Mouse (Mus musculus) neural tube, embryonic 13.5 days (tissue): ENCODE results near the gene Caskin2. TPM values are rescaled to one million over a fixed set of nuclear protein-coding genes. Genes with fewer than 3 reads are reported as not detected.

ENCODE experiments used
- ATAC-seq: fragments of 200-750 bp; cut with Nextera tagmentation; 2 replicates; pipeline ENCODE4 v1.8.0; 2017; ENCODE audit warnings: low read depth, mild to moderate bottlenecking, moderate TSS enrichment, moderate library complexity
- H3K27ac ChIP-seq: fragments of 300-500 bp; sonication (generic); replicated peaks from 2 replicates; pipeline ENCODE4 v1.5.1; 2015; ENCODE audit warnings: moderate library complexity, mild to moderate bottlenecking, inconsistent platforms
- H3K27me3 ChIP-seq: fragments of 300-500 bp; sonication (generic); 2 replicates; pipeline ENCODE4 v1.6.1; 2015; ENCODE audit warnings: mild to moderate bottlenecking, inconsistent platforms
- H3K36me3 ChIP-seq: fragments of 300-500 bp; sonication (generic); 2 replicates; pipeline ENCODE4 v1.6.1; 2015; ENCODE audit warnings: mild to moderate bottlenecking, inconsistent platforms
- H3K4me1 ChIP-seq: fragments of 300-500 bp; sonication (generic); replicated peaks from 2 replicates; pipeline ENCODE4 v1.6.1; 2015; ENCODE audit warnings: inconsistent platforms
- H3K4me2 ChIP-seq: fragments of 300-500 bp; sonication (generic); 2 replicates; pipeline ENCODE4 v1.6.1; 2015; ENCODE audit warnings: inconsistent platforms, mild to moderate bottlenecking, moderate library complexity
- H3K4me3 ChIP-seq: fragments of 300-500 bp; sonication (generic); 2 replicates; pipeline ENCODE4 v1.5.1; 2015; ENCODE audit warnings: mild to moderate bottlenecking, inconsistent platforms
- H3K9ac ChIP-seq: fragments of 300-500 bp; sonication (generic); 2 replicates; pipeline ENCODE4 v1.6.1; 2015; ENCODE audit warnings: moderate library complexity, mild to moderate bottlenecking, inconsistent platforms
- H3K9me3 ChIP-seq: fragments of 300-500 bp; sonication (generic); 2 replicates; pipeline ENCODE4 v1.6.1; 2016; ENCODE audit warnings: inconsistent platforms
- WGBS: fragments of 180-500 bp; shearing (Covaris S2); methylation state at CpG from one replicate; pipeline ENCODE4 v1.1.7; 2015; 5-methylcytosine and 5-hydroxymethylcytosine counted together
- polyA plus RNA-seq: library from polyadenylated mRNA; unstranded; fragments of >200 nt; fragmentation: Nextera tagmentation; extraction: Ambion mirVana; gene quantifications from 2 replicates; pipeline ENCODE4 v1.2.1, GENCODE M21; 2015

Gene Caskin2
- polyA plus RNA-seq, 1 experiment from 2014 or later, result 15.2 TPM

DNA sequence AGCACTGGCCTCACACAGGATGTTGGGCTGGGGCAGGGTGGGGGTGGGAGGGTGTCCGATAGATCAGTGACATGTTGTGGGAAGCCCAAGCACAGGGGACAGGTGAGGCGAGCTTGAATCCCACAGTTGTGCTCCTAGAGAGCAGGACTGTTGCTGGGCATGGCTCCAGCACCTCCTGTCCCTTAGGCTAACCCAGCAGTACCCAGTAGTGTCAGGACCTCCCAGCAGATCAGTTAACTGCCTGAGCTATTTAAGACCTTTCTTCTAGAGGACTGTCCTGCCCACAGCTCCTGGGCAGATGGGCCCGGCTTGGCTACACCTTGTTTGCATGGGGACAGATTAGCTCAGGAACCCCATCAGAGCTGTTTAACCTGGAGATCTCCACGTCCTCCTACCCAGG lies 15.6 kb upstream of the Caskin2 start:
- no peaks in the 10 kb centered on the region for H3K36me3 ChIP-seq
- H3K9ac ChIP-seq, result no peak overlapping the region
- ATAC-seq, result no peak
- H3K9me3 ChIP-seq, result no peaks in the 10 kb centered on the region
- H3K4me3 ChIP-seq, result no peak overlapping the region
- peaks cover 29% of the 10 kb centered on the region for H3K4me1 ChIP-seq
- no peak overlapping the region for H3K4me2 ChIP-seq
- H3K27me3 ChIP-seq, result peaks cover 71% of the 10 kb centered on the region
- no peak overlapping the region for H3K27ac ChIP-seq
- 58% methylated on average over 4 of the region's 4 CpGs for WGBS

DNA sequence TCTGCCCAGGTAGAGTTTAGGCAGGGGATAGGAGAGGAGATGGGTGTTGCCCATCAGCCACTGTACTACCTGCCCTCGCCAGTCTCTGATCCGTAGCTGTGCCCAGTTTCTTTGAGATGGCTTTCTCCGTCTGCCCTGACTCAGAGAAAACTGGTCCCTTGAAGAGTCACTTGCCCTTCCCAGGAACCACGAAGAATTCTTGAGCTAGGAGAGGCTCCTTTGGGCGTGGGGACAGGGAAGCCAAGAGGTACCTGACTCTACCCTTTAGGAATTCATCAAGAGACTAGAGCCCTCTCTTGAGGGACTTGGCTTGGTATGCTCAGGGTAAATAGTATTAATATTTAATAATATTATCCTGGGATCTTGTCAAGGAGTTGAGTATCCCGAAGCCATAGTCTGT lies 14.2 kb upstream of the Caskin2 start:
- H3K9me3 ChIP-seq, result no peaks in the 10 kb centered on the region
- 91% methylated on average over 6 of the region's 6 CpGs for WGBS
- peaks cover 4% of the 10 kb centered on the region for H3K36me3 ChIP-seq
- H3K4me2 ChIP-seq, result no peak overlapping the region
- no peak overlapping the region for H3K27ac ChIP-seq
- peaks cover 23% of the 10 kb centered on the region for H3K4me1 ChIP-seq
- no peak for ATAC-seq
- H3K4me3 ChIP-seq, result no peak overlapping the region
- H3K27me3 ChIP-seq, result peaks cover 85% of the 10 kb centered on the region
- H3K9ac ChIP-seq, result no peak overlapping the region

DNA sequence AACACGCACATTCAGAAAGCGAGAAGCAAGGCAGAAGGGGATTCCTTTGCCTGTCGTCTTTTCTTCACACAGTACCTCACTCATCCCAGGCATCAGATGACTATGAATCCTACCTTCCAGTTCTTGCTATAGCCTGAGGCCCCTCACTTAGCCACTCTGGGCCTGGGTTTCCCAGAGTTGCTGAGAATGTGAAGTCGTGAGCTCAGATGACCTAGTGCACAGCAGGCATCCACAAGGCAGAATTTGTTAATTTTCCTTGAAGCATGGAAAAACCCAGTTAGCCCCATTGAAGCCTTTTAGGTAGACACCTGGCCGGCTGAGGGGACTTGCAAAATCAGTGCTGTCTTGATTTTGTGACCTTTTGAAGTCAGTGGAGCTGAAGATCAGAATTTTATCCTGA lies 13.0 kb upstream of the Caskin2 start:
- no peak for ATAC-seq
- no peak overlapping the region for H3K4me2 ChIP-seq
- H3K36me3 ChIP-seq, result peaks cover 15% of the 10 kb centered on the region
- H3K9ac ChIP-seq, result no peak overlapping the region
- H3K9me3 ChIP-seq, result no peaks in the 10 kb centered on the region
- peaks cover 78% of the 10 kb centered on the region for H3K27me3 ChIP-seq
- 57% methylated on average over 5 of the region's 5 CpGs for WGBS
- H3K27ac ChIP-seq, result no peak overlapping the region
- peaks cover 18% of the 10 kb centered on the region for H3K4me1 ChIP-seq
- no peak overlapping the region for H3K4me3 ChIP-seq

DNA sequence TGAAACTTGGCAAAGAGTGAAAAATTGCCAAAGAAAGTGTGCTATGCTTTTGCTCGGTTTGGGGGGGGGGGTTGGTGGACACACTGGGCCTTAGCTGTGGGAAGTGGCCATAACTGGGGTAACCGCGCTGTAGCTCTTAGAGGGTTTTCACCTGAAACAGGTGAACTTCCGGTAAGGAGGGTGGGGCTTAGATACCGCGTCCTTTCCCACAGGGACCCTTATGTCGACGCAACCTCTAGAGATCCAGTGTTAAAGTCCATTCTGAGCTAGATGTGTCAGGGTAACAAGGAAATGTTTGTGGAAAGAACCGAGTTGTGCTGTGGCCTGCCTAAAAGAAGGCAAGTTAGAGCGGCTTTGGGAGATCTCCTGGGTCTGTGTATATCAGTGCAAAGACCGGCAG lies 11.4 kb upstream of the Caskin2 start:
- Histone ChIP-seq H3K36me3 (peaks cover 32% of the 10 kb centered on the region), H3K4me3 (peak overlapping the region; percentile 58; the same call in 1 of the 2 replicates), H3K27ac (no peak overlapping the region), H3K27me3 (peaks cover 61% of the 10 kb centered on the region), H3K9me3 (no peaks in the 10 kb centered on the region), H3K4me1 (peaks cover 18% of the 10 kb centered on the region), H3K4me2 (peak overlapping the region; percentile 93), H3K9ac (no peak overlapping the region)
- 18% methylated on average over 11 of the region's 11 CpGs for WGBS
- ATAC-seq, result no peak

DNA sequence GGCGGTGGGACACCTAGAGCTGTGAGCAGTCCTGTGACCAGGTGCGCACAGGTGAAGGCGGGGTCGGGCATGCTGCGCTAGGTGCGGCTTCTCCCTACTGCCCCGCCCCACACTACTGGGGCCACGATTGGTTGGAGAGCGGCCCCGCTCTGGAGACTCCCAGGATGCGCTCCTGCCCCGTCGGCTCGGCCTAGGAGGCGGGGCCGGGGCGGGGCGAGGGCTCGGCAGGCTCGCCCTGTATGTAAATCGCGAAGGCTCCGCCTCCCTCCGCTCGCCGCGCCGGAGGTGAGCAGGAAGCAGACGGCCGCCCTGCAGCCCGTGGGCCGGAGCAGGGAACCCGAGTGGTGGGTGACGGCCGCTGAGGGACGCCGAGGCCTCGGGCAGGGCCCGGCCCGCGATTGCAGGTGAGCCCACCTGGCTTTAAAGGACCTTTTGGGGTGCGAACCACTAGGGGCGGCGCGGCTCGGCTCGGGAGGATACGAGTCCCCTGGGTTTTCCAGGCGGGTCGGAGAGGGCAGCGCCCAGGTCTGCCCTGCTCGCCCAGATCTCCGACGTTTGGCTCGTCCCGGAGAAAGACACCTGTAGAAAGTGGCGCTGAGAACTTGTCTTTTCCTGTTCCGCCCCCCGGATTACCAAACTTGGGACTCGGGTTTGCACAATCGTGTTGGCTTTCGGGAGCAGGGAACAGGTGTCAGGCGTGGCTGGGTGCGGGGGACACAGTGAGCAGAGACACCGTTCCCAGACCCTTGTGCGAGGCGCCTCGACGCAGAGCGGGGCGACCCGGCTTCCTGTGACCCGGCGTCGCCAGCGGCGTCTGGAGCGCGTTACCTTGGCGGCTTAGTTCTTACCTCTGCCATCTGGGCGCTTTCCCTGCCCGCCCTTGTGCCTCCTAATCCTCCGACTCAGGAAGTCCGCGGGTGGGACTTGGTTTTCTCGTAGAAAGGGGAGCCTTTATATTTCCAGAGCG lies 10.6 kb upstream of the Caskin2 start, which contains the start of gene Llgl2:
Llgl2 (plus strand) TSS at position 276 of the 967 bp plus-strand sequence.
- Histone ChIP-seq H3K4me3 (peak within 1 kb of the TSS; percentile 58), H3K4me1 (peaks cover 18% of the 10 kb centered on the region), H3K36me3 (peaks cover 37% of the 10 kb centered on the region), H3K9me3 (no peaks in the 10 kb centered on the region), H3K27me3 (peaks cover 54% of the 10 kb centered on the region), H3K9ac (peak within 1 kb of the TSS; percentile 70), H3K27ac (no peak within 1 kb of the TSS), H3K4me2 (peak within 1 kb of the TSS; percentile 93)
- ATAC-seq, result peak; percentile 88
- under 1% methylated on average over 87 of the region's 87 CpGs for WGBS

DNA sequence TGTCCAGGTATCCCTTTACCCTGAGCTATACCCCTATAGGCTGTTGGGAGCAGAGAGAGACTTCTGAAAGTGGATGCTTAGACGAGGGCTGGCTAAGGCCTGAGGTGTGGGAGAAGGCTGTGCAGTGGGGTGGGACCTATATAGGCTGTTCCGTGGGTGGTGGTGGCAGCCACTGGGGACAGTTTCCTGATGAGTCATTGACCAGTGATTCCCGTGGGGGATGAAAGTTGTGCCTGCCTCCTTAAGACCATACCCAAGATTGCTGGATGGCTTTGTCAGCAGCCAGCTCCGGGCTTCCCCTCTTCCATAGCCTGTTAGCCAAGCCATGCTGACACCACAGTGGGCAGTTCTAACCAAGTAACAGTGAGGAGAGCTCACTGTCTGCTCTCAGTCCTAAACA lies 7.6 kb upstream of the Caskin2 start:
- Histone ChIP-seq H3K4me3 (no peak overlapping the region), H3K4me1 (peaks cover 20% of the 10 kb centered on the region), H3K4me2 (no peak overlapping the region), H3K27me3 (peaks cover 36% of the 10 kb centered on the region), H3K9ac (no peak overlapping the region), H3K9me3 (no peaks in the 10 kb centered on the region), H3K36me3 (peaks cover 54% of the 10 kb centered on the region), H3K27ac (no peak overlapping the region)
- 88% methylated on average over 4 of the region's 4 CpGs for WGBS
- no peak for ATAC-seq

DNA sequence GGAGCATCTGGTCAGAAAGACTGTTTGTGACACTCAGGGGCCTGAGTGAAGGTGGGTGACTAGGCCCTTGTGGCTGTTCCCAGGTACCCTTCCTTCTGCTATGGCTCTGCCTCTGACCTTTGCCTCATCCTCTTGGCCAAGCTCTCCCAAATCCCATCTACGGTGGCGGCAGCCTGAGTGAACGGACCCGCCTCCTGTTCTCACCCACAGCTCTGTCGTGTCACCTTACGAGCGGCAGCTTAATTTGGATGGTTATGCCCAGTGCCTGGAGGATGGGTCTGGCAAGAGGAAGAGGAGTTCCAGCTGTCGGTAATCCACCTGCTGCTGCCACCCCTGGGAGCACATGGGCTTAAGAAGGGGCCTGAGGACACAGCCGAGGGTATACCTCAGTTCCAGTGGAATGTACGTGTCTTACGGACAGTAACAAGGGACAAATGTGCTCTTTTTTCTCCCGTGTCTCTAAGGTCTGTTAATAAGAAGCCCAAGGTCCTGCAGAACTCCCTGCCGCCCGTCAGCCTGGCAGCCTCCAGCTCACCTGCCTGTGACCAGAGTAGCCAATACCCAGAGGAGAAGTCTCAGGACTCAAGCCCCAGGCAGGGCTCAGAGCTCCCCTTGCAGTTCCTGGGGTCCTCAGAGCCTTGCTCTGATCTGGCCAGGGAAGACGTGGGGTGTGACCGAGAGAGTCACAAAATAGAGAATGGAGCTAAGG lies 6.6 kb upstream of the Caskin2 start:
- Histone ChIP-seq H3K9ac (no peak overlapping the region), H3K4me1 (peaks cover 29% of the 10 kb centered on the region), H3K4me3 (no peak overlapping the region), H3K36me3 (peaks cover 54% of the 10 kb centered on the region), H3K27me3 (peaks cover 26% of the 10 kb centered on the region), H3K4me2 (no peak overlapping the region), H3K9me3 (no peaks in the 10 kb centered on the region), H3K27ac (no peak overlapping the region)
- ATAC-seq, result no peak
- WGBS, result 90% methylated on average over 16 of the region's 16 CpGs

DNA sequence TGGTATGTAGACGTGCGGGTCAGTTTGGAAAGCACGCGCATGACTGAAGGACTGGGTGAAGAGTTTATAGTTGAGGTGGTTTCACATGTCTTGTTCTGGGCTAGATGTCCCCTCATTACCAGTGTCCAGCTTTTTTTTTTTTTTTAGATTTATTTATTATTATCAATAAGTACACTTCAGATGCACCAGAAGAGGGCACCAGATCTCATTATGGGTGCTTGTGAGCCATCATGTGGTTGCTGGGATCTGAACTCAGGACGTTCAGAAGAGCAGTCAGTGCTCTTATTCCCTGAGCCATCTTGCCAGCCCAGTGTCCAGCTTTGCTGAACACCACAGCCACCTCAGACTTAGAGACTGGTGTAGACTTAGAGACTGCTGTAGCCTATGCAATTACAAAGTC lies 3.9 kb upstream of the Caskin2 start:
- Histone ChIP-seq H3K36me3 (peaks cover 47% of the 10 kb centered on the region), H3K4me2 (no peak overlapping the region), H3K4me3 (no peak overlapping the region), H3K27me3 (no peaks in the 10 kb centered on the region), H3K27ac (no peak overlapping the region), H3K4me1 (peaks cover 24% of the 10 kb centered on the region), H3K9me3 (no peaks in the 10 kb centered on the region), H3K9ac (no peak overlapping the region)
- 90% methylated on average over 5 of the region's 5 CpGs for WGBS
- no peak for ATAC-seq

DNA sequence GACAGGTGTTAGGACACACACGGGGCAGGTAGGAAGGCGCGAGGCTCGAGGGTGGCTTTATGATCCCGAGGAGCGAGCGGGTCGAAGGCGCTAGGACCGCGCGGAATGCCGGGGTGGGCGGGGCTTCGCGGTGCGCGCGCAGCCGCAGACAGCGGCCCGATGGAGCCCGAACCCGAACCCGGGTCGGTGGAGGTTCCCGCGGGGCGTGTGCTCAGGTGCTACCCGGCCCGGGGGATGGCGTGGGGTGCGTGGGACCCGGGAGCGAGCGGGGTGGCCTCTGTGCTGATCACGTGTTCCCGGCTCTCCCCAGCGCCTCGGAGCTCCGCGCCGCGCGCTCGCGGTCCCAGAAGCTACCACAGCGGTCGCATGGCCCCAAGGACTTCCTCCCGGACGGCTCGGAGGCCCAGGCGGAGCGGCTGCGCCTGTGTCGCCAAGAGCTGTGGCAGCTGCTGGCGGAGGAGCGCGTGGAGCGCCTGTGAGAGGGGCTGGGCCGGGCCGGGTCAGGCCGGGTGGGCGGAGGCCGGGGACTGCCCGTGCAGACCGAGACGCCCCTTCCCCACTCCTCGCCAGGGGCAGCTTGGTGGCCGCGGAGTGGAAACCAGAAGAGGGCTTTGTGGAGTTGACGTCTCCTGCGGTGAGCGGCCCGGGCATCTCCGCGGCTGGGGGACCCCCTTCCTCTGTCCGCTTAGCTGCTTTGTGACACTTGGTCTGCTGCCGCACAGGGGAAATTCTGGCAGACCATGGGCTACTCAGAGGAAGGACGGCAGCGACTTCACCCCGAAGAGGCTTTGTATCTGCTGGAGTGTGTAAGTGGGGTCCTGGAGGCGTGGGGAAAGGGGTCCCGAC lies 1.4 kb upstream of the Caskin2 start, which contains the start of gene Tsen54:
Tsen54 (plus strand) TSS at position 120 of the 846 bp plus-strand sequence.
- ATAC-seq, result peak; percentile 59
- Histone ChIP-seq H3K36me3 (peaks cover 38% of the 10 kb centered on the region), H3K9me3 (no peaks in the 10 kb centered on the region), H3K4me1 (peaks cover 49% of the 10 kb centered on the region), H3K4me3 (peak within 1 kb of the TSS; percentile 96), H3K4me2 (peak within 1 kb of the TSS; percentile 75), H3K27ac (peak within 1 kb of the TSS; percentile 80), H3K27me3 (no peaks in the 10 kb centered on the region), H3K9ac (peak within 1 kb of the TSS; percentile 95)
- under 1% methylated on average over 80 of the region's 84 CpGs for WGBS

DNA sequence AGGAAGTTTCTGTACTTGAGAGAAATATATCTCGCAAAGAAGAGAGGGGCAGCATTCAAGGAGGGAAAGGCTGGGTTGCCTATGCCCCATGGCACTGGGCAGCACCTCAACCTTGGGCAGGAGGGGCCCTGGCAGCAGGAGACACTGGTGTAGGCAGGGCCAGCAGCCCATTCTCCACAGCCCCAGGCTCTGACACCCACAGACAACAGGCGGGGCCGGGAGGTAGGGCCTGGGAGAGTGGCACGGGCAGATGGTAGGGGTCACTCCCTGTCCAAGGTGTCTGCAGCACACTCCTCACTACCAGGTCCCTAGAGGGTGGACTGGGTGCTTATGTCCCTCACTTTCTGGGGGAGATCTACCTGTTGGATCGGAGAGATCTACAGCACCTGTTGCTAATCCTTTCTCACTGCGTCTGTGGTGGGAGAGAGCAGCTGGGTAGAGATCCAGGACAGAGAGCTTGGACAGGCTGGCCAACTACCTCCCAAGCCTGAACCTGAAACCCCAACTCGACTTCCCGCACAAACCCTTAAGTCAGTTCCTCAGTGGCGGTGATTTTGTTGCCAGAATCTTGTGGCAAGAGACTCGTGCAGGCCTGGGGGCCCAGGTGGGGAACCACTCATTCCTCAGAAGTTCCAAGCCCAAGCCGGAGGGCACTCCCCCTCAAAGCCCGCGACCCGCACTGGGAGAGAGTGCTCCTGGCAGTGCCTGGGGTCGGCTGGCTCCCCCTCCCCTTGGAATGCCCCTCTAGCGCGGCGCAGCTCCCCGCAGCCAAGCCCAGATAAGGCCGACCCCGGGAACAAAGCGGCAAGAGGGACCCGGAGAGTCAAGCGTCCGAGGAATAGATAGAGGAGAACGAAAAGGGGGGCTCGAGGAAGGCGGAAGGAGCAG lies 662 bp downstream of the Caskin2 start:
- Histone ChIP-seq H3K4me2 (peak overlapping the region; percentile 75), H3K9ac (peak overlapping the region; percentile 95), H3K4me1 (peaks cover 70% of the 10 kb centered on the region), H3K9me3 (no peaks in the 10 kb centered on the region), H3K36me3 (peaks cover 26% of the 10 kb centered on the region), H3K27ac (peak overlapping the region; percentile 78), H3K4me3 (peak overlapping the region; percentile 96), H3K27me3 (no peaks in the 10 kb centered on the region)
- peak; percentile 4; the same call in 1 of the 2 replicates for ATAC-seq
- WGBS, result 3% methylated on average over 28 of the region's 28 CpGs

DNA sequence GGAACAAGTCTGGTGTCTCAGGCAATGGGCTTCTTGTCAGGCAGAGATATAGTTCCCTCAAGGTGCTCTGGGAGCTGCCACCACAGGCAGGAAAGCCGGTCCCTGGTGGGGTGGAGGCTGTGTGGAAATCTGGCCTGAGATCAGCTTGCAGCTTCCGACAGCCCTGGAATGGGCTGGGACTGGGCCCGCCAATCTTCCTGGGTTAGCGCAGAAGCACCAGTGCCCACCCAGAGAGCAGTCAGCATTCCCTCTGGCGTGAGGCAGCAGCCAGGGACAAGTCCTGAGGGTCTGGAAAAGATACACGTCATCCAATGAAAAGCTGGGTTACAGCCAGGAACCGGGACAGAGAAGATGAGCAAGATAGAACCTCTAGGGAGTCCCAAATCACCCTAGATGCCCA lies 1.3 kb downstream of the Caskin2 start:
- WGBS, result 32% methylated on average over 7 of the region's 7 CpGs
- Histone ChIP-seq H3K4me3 (peak overlapping the region; percentile 96), H3K36me3 (peaks cover 20% of the 10 kb centered on the region), H3K4me1 (peaks cover 77% of the 10 kb centered on the region), H3K27me3 (no peaks in the 10 kb centered on the region), H3K9ac (peak overlapping the region; percentile 95), H3K27ac (peak overlapping the region; percentile 78), H3K4me2 (peak overlapping the region; percentile 75), H3K9me3 (no peaks in the 10 kb centered on the region)
- ATAC-seq, result no peak
